Mouse (Mus musculus) neural tube, embryonic 14.5 days (tissue): ENCODE measurements around the gene Bin2. TPM values are rescaled to one million over a fixed set of nuclear protein-coding genes. Genes with fewer than 3 reads are reported as not detected.

ENCODE experiments used
- ATAC-seq: fragments of 200-750 bp; cut with Nextera tagmentation; 2 replicates; pipeline ENCODE4 v1.8.0; 2017; ENCODE audit warnings: low read depth, mild to moderate bottlenecking, moderate TSS enrichment, moderate library complexity
- H3K27ac ChIP-seq: fragments of 300-500 bp; sonication (generic); 2 replicates; pipeline ENCODE4 v1.5.1; 2014; ENCODE audit warnings: low read depth, mild to moderate bottlenecking, control low read depth, low read length, moderate library complexity, mixed read lengths
- H3K27me3 ChIP-seq: fragments of 300-500 bp; sonication (generic); 2 replicates; pipeline ENCODE4 v1.6.1; 2014; ENCODE audit warnings: low read length; ENCODE audit not compliant: control insufficient read depth, insufficient read depth
- H3K36me3 ChIP-seq: fragments of 300-500 bp; sonication (generic); 2 replicates; pipeline ENCODE4 v1.6.1; 2014; ENCODE audit warnings: low read length, mixed read lengths; ENCODE audit not compliant: control insufficient read depth, insufficient read depth
- H3K4me1 ChIP-seq: fragments of 300-500 bp; sonication (generic); 2 replicates; pipeline ENCODE4 v1.6.1; 2014; ENCODE audit warnings: low read length; ENCODE audit not compliant: control insufficient read depth, insufficient read depth
- H3K4me2 ChIP-seq: fragments of 300-500 bp; sonication (generic); 2 replicates; pipeline ENCODE4 v1.6.1; 2014; ENCODE audit warnings: mild to moderate bottlenecking, low read depth, low read length, control low read depth
- H3K4me3 ChIP-seq: fragments of 300-500 bp; sonication (generic); 2 replicates; pipeline ENCODE4 v1.5.1; 2014; ENCODE audit warnings: low read depth, low read length, control low read depth, mixed read lengths
- H3K9ac ChIP-seq: fragments of 300-500 bp; sonication (generic); replicated peaks from 2 replicates; pipeline ENCODE4 v1.6.1; 2014; ENCODE audit warnings: low read depth, mild to moderate bottlenecking, control low read depth, low read length, mixed read lengths
- H3K9me3 ChIP-seq: fragments of 300-500 bp; sonication (generic); 2 replicates; pipeline ENCODE4 v1.6.1; 2016; ENCODE audit warnings: low read length; ENCODE audit not compliant: control insufficient read depth
- WGBS: fragments of 180-500 bp; shearing (Covaris S2); extraction: QIAGEN DNeasy Blood & Tissue Kit; methylation state at CpG from one replicate; pipeline ENCODE4 v1.1.7; 2014; 5-methylcytosine and 5-hydroxymethylcytosine counted together
- polyA plus RNA-seq: library from polyadenylated mRNA; unstranded; fragments of >200 nt; fragmentation: Nextera tagmentation; extraction: Ambion mirVana; gene quantifications from 2 replicates; pipeline ENCODE4 v1.2.1, GENCODE M21; 2014

Gene Bin2
- polyA plus RNA-seq, 1 experiment from 2014 or later = 1.4 TPM

- no peaks in the 10 kb centered on the region for H3K27me3 ChIP-seq
- H3K4me2 ChIP-seq = peak overlapping the region; percentile 23; the same call in 1 of the 2 replicates
- no peak overlapping the region for H3K9ac ChIP-seq
- WGBS = 7% methylated on average over 17 of the region's 17 CpGs
- no peak overlapping the region for H3K4me3 ChIP-seq
- H3K36me3 ChIP-seq = no peaks in the 10 kb centered on the region
- ATAC-seq = no peak
- no peaks in the 10 kb centered on the region for H3K4me1 ChIP-seq
- H3K27ac ChIP-seq = no peak overlapping the region
- H3K9me3 ChIP-seq = no peaks in the 10 kb centered on the region
Observed at GRCm38 (mm10) chr15:100703913-100704312, 34.6 kb upstream of the Bin2 start.

- ATAC-seq = no peak
Observed at GRCm38 (mm10) chr15:100701856-100702255, 32.5 kb upstream of the Bin2 start.

GRCm38 (mm10) chr15:100701108-100701507 is 31.8 kb upstream of the Bin2 start:
- no peak overlapping the region for H3K27ac ChIP-seq
- H3K9me3 ChIP-seq = no peaks in the 10 kb centered on the region
- no peak overlapping the region for H3K9ac ChIP-seq
- no peak overlapping the region for H3K4me3 ChIP-seq
- no peaks in the 10 kb centered on the region for H3K4me1 ChIP-seq
- no peaks in the 10 kb centered on the region for H3K36me3 ChIP-seq
- H3K4me2 ChIP-seq = no peak overlapping the region
- WGBS = 71% methylated on average over 10 of the region's 10 CpGs
- no peaks in the 10 kb centered on the region for H3K27me3 ChIP-seq
- ATAC-seq = no peak

More at GRCm38 (mm10) chr15:100701856-100702255, 32.5 kb upstream of the Bin2 start:
- no peaks in the 10 kb centered on the region for H3K4me1 ChIP-seq
- H3K9me3 ChIP-seq = no peaks in the 10 kb centered on the region
- no peak overlapping the region for H3K27ac ChIP-seq
- no peaks in the 10 kb centered on the region for H3K27me3 ChIP-seq
- no peak overlapping the region for H3K9ac ChIP-seq
- no peak overlapping the region for H3K4me3 ChIP-seq
- H3K4me2 ChIP-seq = no peak overlapping the region
- no peaks in the 10 kb centered on the region for H3K36me3 ChIP-seq
- 78% methylated on average over 6 of the region's 6 CpGs for WGBS

GRCm38 (mm10) chr15:100700424-100700823 is 31.1 kb upstream of the Bin2 start:
- no peak for ATAC-seq
- WGBS = 76% methylated on average over 5 of the region's 5 CpGs
- Histone ChIP-seq H3K27ac (no peak overlapping the region), H3K9ac (no peak overlapping the region), H3K36me3 (no peaks in the 10 kb centered on the region), H3K9me3 (no peaks in the 10 kb centered on the region), H3K4me1 (no peaks in the 10 kb centered on the region), H3K27me3 (no peaks in the 10 kb centered on the region), H3K4me3 (no peak overlapping the region), H3K4me2 (no peak overlapping the region)

- Histone ChIP-seq H3K4me2 (no peak overlapping the region), H3K36me3 (no peaks in the 10 kb centered on the region), H3K4me3 (no peak overlapping the region), H3K9me3 (no peaks in the 10 kb centered on the region), H3K9ac (no peak overlapping the region), H3K27me3 (no peaks in the 10 kb centered on the region), H3K4me1 (no peaks in the 10 kb centered on the region), H3K27ac (no peak overlapping the region)
- WGBS = 72% methylated on average over 6 of the region's 6 CpGs
- ATAC-seq = no peak
Observed at GRCm38 (mm10) chr15:100699386-100699785, 30.0 kb upstream of the Bin2 start.

- Histone ChIP-seq H3K4me1 (no peaks in the 10 kb centered on the region), H3K9ac (no peak overlapping the region), H3K27ac (no peak overlapping the region), H3K36me3 (no peaks in the 10 kb centered on the region), H3K9me3 (no peaks in the 10 kb centered on the region), H3K27me3 (no peaks in the 10 kb centered on the region), H3K4me3 (no peak overlapping the region), H3K4me2 (no peak overlapping the region)
- WGBS = 87% methylated on average over 10 of the region's 10 CpGs
- no peak for ATAC-seq
Observed at GRCm38 (mm10) chr15:100698078-100698477, 28.7 kb upstream of the Bin2 start.

GRCm38 (mm10) chr15:100694406-100694805 is 25.1 kb upstream of the Bin2 start:
- WGBS = 91% methylated on average over 9 of the region's 9 CpGs
- Histone ChIP-seq H3K9me3 (no peaks in the 10 kb centered on the region; the same call in 1 of the 2 replicates), H3K36me3 (no peaks in the 10 kb centered on the region)

GRCm38 (mm10) chr15:100691990-100692389 is 22.6 kb upstream of the Bin2 start:
- H3K4me1 ChIP-seq = 0 out of 2 replicates have a peak, but pooled peaks cover 3% of the 10 kb centered on the region
- H3K4me2 ChIP-seq = no peak overlapping the region
- no peak overlapping the region for H3K4me3 ChIP-seq
- H3K27ac ChIP-seq = no peak overlapping the region
- no peaks in the 10 kb centered on the region for H3K36me3 ChIP-seq
- ATAC-seq = no peak
- no peaks in the 10 kb centered on the region for H3K27me3 ChIP-seq
- H3K9ac ChIP-seq = no peak overlapping the region
- WGBS = 83% methylated on average over 3 of the region's 3 CpGs
- no peaks in the 10 kb centered on the region; the same call in 1 of the 2 replicates for H3K9me3 ChIP-seq

More at GRCm38 (mm10) chr15:100694406-100694805, 25.1 kb upstream of the Bin2 start:
- Histone ChIP-seq H3K4me2 (no peak overlapping the region), H3K27ac (no peak overlapping the region), H3K27me3 (no peaks in the 10 kb centered on the region), H3K4me3 (no peak overlapping the region), H3K9ac (no peak overlapping the region), H3K4me1 (no peaks in the 10 kb centered on the region)
- ATAC-seq = no peak

- Histone ChIP-seq H3K4me3 (no peak within 1 kb of the TSS), H3K4me1 (0 out of 2 replicates have a peak, but pooled peaks cover 3% of the 10 kb centered on the region), H3K36me3 (no peaks in the 10 kb centered on the region), H3K27me3 (no peaks in the 10 kb centered on the region), H3K9me3 (no peaks in the 10 kb centered on the region; the same call in 1 of the 2 replicates), H3K4me2 (no peak within 1 kb of the TSS), H3K9ac (no peak within 1 kb of the TSS), H3K27ac (no peak within 1 kb of the TSS)
- WGBS = 79% methylated on average over 8 of the region's 8 CpGs
- no peak for ATAC-seq
Observed at GRCm38 (mm10) chr15:100687430-100687971, 18.1 kb upstream of the Bin2 start, which contains the start of gene Cela1. TSS of gene Cela1 (minus strand) at chr15:100687921.
